Mouse (Mus musculus) lung, embryonic 14.5 days (tissue): Measurements from ENCODE around the gene Fst. TPM values are rescaled to one million over a fixed set of nuclear protein-coding genes. Genes with fewer than 3 reads are reported as not detected.

Source experiments
- ATAC-seq: fragments of 200-750 bp; cut with Nextera tagmentation; 2 replicates; pipeline ENCODE4 v1.8.0; 2017; ENCODE audit warnings: mild to moderate bottlenecking, moderate TSS enrichment, moderate library complexity; ENCODE audit not compliant: insufficient read depth
- DNase-seq: peaks from one replicate; pipeline ENCODE4 v3.0.0-alpha.2; 2015
- H3K27ac ChIP-seq: fragments of 300-500 bp; sonication (generic); 2 replicates; pipeline ENCODE4 v1.5.1; 2014; ENCODE audit warnings: low read depth, mild to moderate bottlenecking, moderate library complexity
- H3K27me3 ChIP-seq: fragments of 300-500 bp; sonication (generic); 2 replicates; pipeline ENCODE4 v1.6.1; 2014; ENCODE audit warnings: low read length, control low read depth; ENCODE audit not compliant: insufficient read depth
- H3K36me3 ChIP-seq: fragments of 300-500 bp; sonication (generic); 2 replicates; pipeline ENCODE4 v1.6.1; 2014; ENCODE audit warnings: control low read depth; ENCODE audit not compliant: insufficient read depth
- H3K4me1 ChIP-seq: fragments of 300-500 bp; sonication (generic); 2 replicates; pipeline ENCODE4 v1.6.1; 2014; ENCODE audit warnings: antibody characterized with exemption, control low read depth; ENCODE audit not compliant: insufficient read depth
- H3K4me2 ChIP-seq: fragments of 300-500 bp; sonication (generic); 2 replicates; pipeline ENCODE4 v1.6.1; 2014; ENCODE audit warnings: mild to moderate bottlenecking
- H3K4me3 ChIP-seq: fragments of 300-500 bp; sonication (generic); 2 replicates; pipeline ENCODE4 v1.5.1; 2014; ENCODE audit warnings: low read depth, low read length
- H3K9ac ChIP-seq: fragments of 300-500 bp; sonication (generic); 2 replicates; pipeline ENCODE4 v1.6.1; 2014
- H3K9me3 ChIP-seq: fragments of 300-500 bp; sonication (generic); 2 replicates; pipeline ENCODE4 v1.6.1; 2016; ENCODE audit warnings: low read depth, low read length, control low read depth
- CTCF ChIP-seq: IDR thresholded peaks from 2 replicates; pipeline ENCODE4 v1.5.1; 2016; ENCODE audit warnings: antibody characterized with exemption, low read depth
- WGBS: fragments of 180-500 bp; shearing (Covaris S2); extraction: QIAGEN DNeasy Blood & Tissue Kit; methylation state at CpG from one replicate; pipeline ENCODE4 v1.1.7; 2014; 5-methylcytosine and 5-hydroxymethylcytosine counted together
- polyA plus RNA-seq: library from polyadenylated mRNA; unstranded; fragments of >200 nt; fragmentation: Nextera tagmentation; extraction: Ambion mirVana; gene quantifications from 2 replicates; pipeline ENCODE4 v1.2.1, GENCODE M21; 2014

The Fst gene
- polyA plus RNA-seq, 1 experiment from 2014 or later = 1.8 TPM

DNA sequence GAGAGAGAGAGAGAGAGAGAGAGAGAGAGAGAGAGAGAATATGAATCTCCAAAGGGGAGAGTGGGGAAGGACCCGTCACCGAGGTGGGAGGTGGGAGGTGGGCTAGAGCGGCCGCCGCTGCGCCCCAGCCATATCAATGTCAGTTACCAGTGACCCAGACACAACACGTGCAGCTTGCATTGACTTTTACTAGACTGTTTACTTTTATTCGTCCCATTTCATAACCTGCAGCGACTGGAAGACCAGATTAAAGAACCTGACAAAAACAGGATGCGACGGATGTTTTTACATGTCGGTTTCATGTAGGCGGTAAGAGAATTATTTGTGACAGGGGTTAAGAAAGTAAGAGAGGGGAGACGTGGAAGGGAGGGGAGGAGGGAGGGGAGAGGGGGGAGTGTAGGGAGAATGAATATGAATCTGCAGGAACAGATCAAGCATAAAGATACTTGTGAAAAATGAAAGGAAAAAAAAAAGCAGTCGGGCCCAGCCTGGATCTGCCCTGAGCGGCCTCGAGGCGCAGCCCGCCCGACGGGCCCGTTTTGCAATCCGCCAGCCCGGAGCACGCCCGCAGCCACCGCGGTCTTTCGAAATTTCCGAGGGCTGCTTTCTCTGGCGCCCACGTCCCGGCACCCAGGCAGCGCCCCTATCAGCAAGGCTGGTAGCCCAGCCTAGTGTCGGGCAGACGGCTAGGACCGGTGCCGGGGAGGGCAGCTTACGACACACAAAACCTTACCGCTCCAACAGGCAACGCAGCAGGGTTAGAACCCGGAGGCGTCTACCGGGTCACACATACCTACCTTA is 1.8 kb downstream of the Fst start:
- peak overlapping the region; percentile 57 for H3K4me3 ChIP-seq
- H3K9me3 ChIP-seq = no peaks in the 10 kb centered on the region
- no peaks in the 10 kb centered on the region for H3K4me1 ChIP-seq
- under 1% methylated on average over 44 of the region's 44 CpGs for WGBS
- H3K9ac ChIP-seq = no peak overlapping the region
- no peaks in the 10 kb centered on the region for H3K36me3 ChIP-seq
- no peak overlapping the region for H3K27ac ChIP-seq
- ATAC-seq = no peak
- peaks cover 55% of the 10 kb centered on the region for H3K27me3 ChIP-seq
- TF ChIP-seq CTCF = no peak
- DNase-seq = peak; percentile 36
- peak overlapping the region; percentile 97 for H3K4me2 ChIP-seq

DNA sequence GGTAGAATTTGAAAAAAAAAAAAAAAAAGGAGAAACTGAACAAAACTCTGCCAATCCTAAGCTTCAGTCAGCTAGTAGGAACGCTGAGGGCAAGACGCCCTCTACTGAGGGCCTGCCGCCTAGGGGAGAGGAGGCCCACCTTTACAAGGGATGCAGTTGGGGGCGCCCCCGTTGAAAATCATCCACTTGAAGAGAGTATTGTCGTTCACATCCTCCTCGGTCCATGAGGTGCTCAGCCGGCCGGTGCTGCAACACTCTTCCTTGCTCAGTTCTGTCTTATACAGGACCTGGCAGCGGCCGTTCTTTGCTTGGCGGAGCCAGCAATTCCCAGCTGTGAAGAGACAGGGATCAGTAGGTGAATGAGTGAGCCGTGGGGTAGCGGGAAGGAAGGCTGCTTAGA is 2.5 kb downstream of the Fst start:
- no peaks in the 10 kb centered on the region for H3K4me1 ChIP-seq
- peak overlapping the region; percentile 97 for H3K4me2 ChIP-seq
- H3K4me3 ChIP-seq = peak overlapping the region; percentile 13; the same call in 1 of the 2 replicates
- H3K9ac ChIP-seq = no peak overlapping the region
- no peaks in the 10 kb centered on the region for H3K36me3 ChIP-seq
- DNase-seq (peak; percentile 56), ATAC-seq (no peak; the same call in 1 of the 2 replicates)
- no peaks in the 10 kb centered on the region for H3K9me3 ChIP-seq
- peak; percentile 42 for TF ChIP-seq CTCF
- H3K27me3 ChIP-seq = peaks cover 55% of the 10 kb centered on the region
- WGBS = under 1% methylated on average over 14 of the region's 14 CpGs
- H3K27ac ChIP-seq = no peak overlapping the region

DNA sequence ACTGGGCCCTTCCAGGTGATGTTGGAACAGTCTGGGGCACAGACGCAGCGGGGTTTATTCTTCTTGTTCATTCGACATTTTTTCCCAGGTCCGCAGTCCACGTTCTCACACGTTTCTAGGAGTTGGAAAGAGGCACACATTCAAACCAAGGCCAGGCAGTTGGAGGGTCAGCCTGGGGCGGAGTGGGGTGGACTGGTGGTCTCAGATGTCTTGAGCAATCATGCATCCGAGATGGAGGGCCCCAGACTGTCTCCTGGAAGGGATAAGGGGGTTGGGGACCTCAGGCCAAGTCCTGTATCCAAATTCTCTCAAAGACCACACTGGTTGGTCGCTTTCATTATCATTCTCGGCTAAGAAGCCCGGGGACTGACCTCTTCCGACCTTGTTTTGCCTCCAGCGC is 3.0 kb downstream of the Fst start:
- no peak for DNase-seq
- Histone ChIP-seq H3K9ac (no peak overlapping the region), H3K27ac (no peak overlapping the region), H3K4me3 (peak overlapping the region; percentile 13; the same call in 1 of the 2 replicates), H3K36me3 (no peaks in the 10 kb centered on the region), H3K4me1 (no peaks in the 10 kb centered on the region), H3K27me3 (peaks cover 55% of the 10 kb centered on the region), H3K9me3 (no peaks in the 10 kb centered on the region), H3K4me2 (peak overlapping the region; percentile 97)
- no peak for TF ChIP-seq CTCF
- WGBS = 42% methylated on average over 13 of the region's 13 CpGs
- no peak for ATAC-seq

DNA sequence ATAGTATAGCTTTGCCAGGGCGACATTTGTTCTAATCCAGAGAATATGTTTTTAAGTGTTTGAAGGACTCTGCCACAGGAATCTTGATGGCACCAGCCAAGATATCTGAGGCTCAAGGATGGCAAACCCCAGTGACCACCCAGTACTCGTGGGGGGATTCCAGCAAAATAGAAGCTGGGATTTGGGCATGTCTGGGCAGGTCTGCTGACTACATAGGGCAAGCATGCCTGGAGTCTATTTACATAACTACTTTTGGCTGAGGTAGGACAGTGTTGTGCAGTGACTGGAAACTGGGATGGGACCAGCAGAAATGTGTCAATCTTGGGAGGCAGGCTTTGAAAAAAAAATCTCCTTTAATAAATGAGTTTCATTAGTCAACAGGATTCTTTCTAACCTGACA is 11.5 kb downstream of the Fst start:
- TF ChIP-seq CTCF = no peak
- H3K27me3 ChIP-seq = no peaks in the 10 kb centered on the region
- WGBS = 76% methylated on average over 2 of the region's 2 CpGs
- no peaks in the 10 kb centered on the region for H3K9me3 ChIP-seq
- no peak overlapping the region for H3K4me2 ChIP-seq
- H3K9ac ChIP-seq = no peak overlapping the region
- no peak overlapping the region for H3K4me3 ChIP-seq
- no peak for DNase-seq
- ATAC-seq = no peak
- no peaks in the 10 kb centered on the region for H3K4me1 ChIP-seq
- H3K27ac ChIP-seq = no peak overlapping the region
- H3K36me3 ChIP-seq = no peaks in the 10 kb centered on the region

DNA sequence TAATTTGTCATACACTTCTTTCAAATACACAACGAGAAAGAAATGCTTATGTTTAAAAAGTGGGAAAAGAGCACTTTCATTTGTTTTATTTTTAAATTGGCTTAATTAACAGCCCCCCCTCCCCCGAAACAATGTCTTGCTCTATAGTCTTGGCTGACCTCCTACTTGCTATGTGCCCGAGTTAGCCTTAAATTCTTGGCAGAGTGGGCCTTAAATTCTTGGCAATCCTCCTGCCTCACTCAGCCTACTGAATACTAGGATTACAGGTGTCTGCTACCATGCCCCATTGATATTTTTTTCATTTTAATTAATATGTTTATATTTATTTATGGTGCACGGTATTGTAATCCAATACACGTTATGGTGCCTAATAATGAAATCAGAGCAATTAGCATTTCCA is 26.3 kb downstream of the Fst start:
- DNase-seq = no peak
- ATAC-seq = no peak
- Histone ChIP-seq H3K9me3 (no peaks in the 10 kb centered on the region), H3K36me3 (no peaks in the 10 kb centered on the region), H3K4me1 (no peaks in the 10 kb centered on the region), H3K27ac (no peak overlapping the region), H3K27me3 (no peaks in the 10 kb centered on the region), H3K4me2 (no peak overlapping the region), H3K9ac (no peak overlapping the region), H3K4me3 (no peak overlapping the region)
- TF ChIP-seq CTCF = no peak
- 64% methylated on average over 5 of the region's 5 CpGs for WGBS

DNA sequence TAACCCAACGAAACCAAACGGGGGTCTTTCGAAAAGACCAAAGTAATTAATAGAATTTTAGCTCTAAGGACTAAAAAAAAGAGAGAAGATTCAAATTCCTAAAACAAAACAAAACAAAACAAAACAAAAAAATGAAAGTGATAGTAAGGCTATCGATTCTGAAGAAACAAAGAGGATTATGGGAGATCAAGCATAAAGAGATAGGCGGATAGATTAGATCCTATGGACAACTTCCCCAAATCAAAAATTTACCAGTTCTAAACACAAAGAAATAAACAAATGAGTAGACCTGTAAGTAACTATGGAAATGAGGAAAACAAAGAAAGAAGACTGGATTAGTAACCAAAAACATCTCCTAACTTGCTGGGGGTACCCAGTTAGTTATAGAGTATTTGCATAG is 33.5 kb downstream of the Fst start:
- Histone ChIP-seq H3K9me3 (no peaks in the 10 kb centered on the region), H3K36me3 (no peaks in the 10 kb centered on the region), H3K4me3 (no peak overlapping the region), H3K4me2 (no peak overlapping the region), H3K4me1 (no peaks in the 10 kb centered on the region), H3K27me3 (no peaks in the 10 kb centered on the region), H3K9ac (no peak overlapping the region), H3K27ac (no peak overlapping the region)
- ATAC-seq (no peak), DNase-seq (no peak)
- WGBS = 96% methylated on average over 5 of the region's 5 CpGs
- no peak for TF ChIP-seq CTCF

DNA sequence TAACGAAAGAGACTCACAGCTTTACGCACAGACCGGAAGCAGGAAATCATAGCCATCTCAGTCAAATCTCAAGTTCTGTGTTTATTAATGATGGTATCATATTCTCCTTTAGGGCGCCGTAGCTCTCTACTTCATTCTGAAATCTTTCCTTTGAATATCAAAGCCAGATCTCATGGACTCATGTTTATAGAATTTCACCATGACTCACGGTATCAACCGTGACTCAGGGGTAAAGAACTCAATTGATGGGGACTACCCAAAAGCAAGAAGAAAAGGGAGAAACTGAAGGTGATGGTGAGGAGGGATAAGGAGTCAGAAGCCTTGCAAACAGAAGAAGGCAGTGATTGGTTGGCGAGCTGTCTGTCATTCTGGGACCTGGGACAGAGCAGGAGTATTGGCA is 38.5 kb downstream of the Fst start:
- no peak for ATAC-seq
- no peak overlapping the region for H3K4me2 ChIP-seq

More for the DNA sequence above, 38.5 kb downstream of the Fst start:
- Histone ChIP-seq H3K4me1 (no peaks in the 10 kb centered on the region), H3K27ac (no peak overlapping the region), H3K36me3 (no peaks in the 10 kb centered on the region), H3K9ac (no peak overlapping the region), H3K4me3 (no peak overlapping the region), H3K9me3 (no peaks in the 10 kb centered on the region), H3K27me3 (no peaks in the 10 kb centered on the region)
- no peak for DNase-seq
- 65% methylated on average over 8 of the region's 8 CpGs for WGBS
- TF ChIP-seq CTCF = no peak
